Mouse (Mus musculus): Measurements from ENCODE around the gene Usf3. TPM values are rescaled to one million over a fixed set of nuclear protein-coding genes. Genes with fewer than 3 reads are reported as not detected.

The Usf3 gene
- polyA plus RNA-seq, 1 experiment from 2014 or later, result 4.7 TPM

DNA sequence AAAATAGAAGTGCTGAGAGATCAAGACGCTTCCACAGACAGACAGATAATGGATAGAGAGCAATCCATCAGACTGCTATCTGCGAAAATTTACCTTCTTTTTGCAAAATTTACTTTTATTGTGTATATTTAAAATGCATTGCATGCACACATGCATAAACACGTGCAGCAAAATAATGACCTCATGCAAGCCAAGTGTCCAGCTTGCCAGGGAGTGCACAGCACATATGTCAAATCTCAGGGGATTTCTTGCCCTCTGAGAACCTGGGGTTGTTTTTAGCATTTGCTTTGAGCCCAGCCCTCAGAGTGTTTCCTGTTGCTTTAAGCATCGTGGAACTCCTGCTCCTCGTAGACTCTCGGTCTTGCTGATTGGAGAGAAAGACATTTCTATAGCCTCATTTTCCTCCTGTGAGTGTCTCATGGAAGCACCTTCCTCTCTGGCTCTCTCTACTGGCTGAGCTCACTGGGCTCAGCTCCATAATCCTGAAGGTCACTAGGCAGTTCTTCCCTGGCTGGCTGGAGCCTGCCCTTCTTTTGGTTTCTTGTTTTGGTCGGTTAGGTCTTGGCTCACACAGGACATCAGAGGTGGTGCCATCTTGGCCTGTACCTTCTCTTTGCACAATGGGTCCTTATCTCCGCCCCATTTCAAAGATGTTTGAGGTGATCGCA is 98.5 kb downstream of the Usf3 start:
- Histone ChIP-seq H3K4me2 (ENCODE audit: low read length) (no peak overlapping the region), H3K36me3 (ENCODE audit: control insufficient read depth, insufficient read depth, low read length) (no peaks in the 10 kb centered on the region), H3K9ac (ENCODE audit: low read length) (no peak overlapping the region), H3K9me3 (ENCODE audit: control insufficient read depth, low read length) (no peaks in the 10 kb centered on the region), H3K27me3 (ENCODE audit: control insufficient read depth, insufficient read depth, low read length) (no peaks in the 10 kb centered on the region), H3K27ac (replicated peaks in 1 of 2; ENCODE audit: control insufficient read depth in 1 of 2, insufficient read depth in 1 of 2, low read depth in 2 of 2, low read length in 2 of 2) (no peak overlapping the region), H3K4me1 (ENCODE audit: control insufficient read depth in 2 of 2, insufficient read depth in 2 of 2, low read length in 2 of 2) (peaks cover 0 to 4% of the 10 kb centered on the region in 2 experiments; a peak in 1 of 4 replicates), H3K4me3 (ENCODE audit: control insufficient read depth in 1 of 2, insufficient read depth in 1 of 2, low read depth in 1 of 2, low read length in 2 of 2) (no peak overlapping the region)
- no peak for ATAC-seq (ENCODE audit: insufficient number of reproducible peaks, insufficient read depth, low FRiP score, low read depth)
- 54% methylated on average over 9 of the region's 9 CpGs for WGBS

Other genes starting within 250 kb of the Usf3 start
- 19.0 and 19.5 TPM in 2 replicates for gene Qtrt2, start 246.4 kb upstream of the Usf3 start, polyA plus RNA-seq (2014; fragmentation: Nextera tagmentation; extraction: Ambion mirVana)
- gene Zdhhc23, start 193.5 kb upstream of the Usf3 start, polyA plus RNA-seq (2014; fragmentation: Nextera tagmentation; extraction: Ambion mirVana), result 1.3 and 1.6 TPM in 2 replicates
- 4.3 and 6.8 TPM in 2 replicates for gene Gramd1c, start 109.9 kb upstream of the Usf3 start, polyA plus RNA-seq (2014; fragmentation: Nextera tagmentation; extraction: Ambion mirVana)
- 45.4 and 54.9 TPM in 2 replicates for gene Atp6v1a, start 33.5 kb upstream of the Usf3 start, polyA plus RNA-seq (2014; fragmentation: Nextera tagmentation; extraction: Ambion mirVana)
- 45.4 and 46.6 TPM in 2 replicates for gene Naa50, start 33.4 kb upstream of the Usf3 start, polyA plus RNA-seq (2014; fragmentation: Nextera tagmentation; extraction: Ambion mirVana)
- not detected in 2 replicates for gene Sidt1, start 159.9 kb downstream of the Usf3 start, polyA plus RNA-seq (2014; fragmentation: Nextera tagmentation; extraction: Ambion mirVana)
- gene Spice1, start 173.9 kb downstream of the Usf3 start, polyA plus RNA-seq (2014; fragmentation: Nextera tagmentation; extraction: Ambion mirVana), result 15.1 and 20.2 TPM in 2 replicates
- gene Cfap44, start 221.6 kb downstream of the Usf3 start, polyA plus RNA-seq (2014; fragmentation: Nextera tagmentation; extraction: Ambion mirVana), result 0.18 and 0.19 TPM in 2 replicates

Measured in heart, embryonic 14.5 days (tissue).